ENCODE assay signal across 8 mouse cellular contexts in the genomic region with DNA sequence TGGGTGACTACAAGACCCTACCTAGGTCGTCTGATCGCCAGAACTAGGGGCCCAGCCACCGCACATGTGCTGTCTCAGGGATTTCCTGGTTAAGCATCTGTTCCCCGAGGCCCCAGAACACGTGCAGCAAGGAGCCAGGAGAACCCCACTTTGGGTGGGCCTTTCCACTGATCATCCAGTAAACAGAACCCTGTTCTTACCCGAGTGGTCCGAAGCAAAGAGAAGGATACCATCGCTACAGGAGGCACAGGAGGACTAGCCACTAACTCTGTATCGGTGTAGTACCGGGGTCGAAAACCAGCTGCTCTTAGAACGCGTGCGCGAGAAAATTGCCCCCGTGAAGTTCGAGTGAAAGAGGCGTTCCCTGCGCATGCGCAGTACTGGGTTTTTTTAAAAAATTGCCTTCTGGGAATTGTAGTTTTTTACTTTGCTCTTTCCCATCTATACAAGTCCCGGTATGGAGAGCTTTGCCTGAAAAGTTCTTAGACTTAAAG. TPM values are rescaled to one million over a fixed set of nuclear protein-coding genes. Genes with fewer than 3 reads are reported as not detected.
DNase-seq lines count a peak whose midpoint lies in the region; ATAC-seq and TF ChIP-seq lines count a peak whose summit lies in the region.

A gene (minus strand): TSS at position 357 of the 494 bp plus-strand sequence.

- peaks cover 7% of the 10 kb centered on the region for H3K27me3 ChIP-seq in hindbrain, embryonic 16.5 days (replicated peaks; ENCODE audit: control insufficient read depth, insufficient read depth, low read length)

- peak within 1 kb of the TSS; percentile 91 for H3K27ac ChIP-seq in gastrocnemius, adult 2 months
- no peak within 1 kb of the TSS for H3K27ac ChIP-seq in hindbrain, embryonic 16.5 days (ENCODE audit: low read depth, low read length)

- WGBS in hindbrain, embryonic 16.5 days = under 1% methylated on average over 21 of the region's 21 CpGs

- TF ChIP-seq CTCF in gastrocnemius, adult 2 months (IDR thresholded peaks at IDR 0.05) = no peak

- peak within 1 kb of the TSS; percentile 89 for H3K4me3 ChIP-seq in gastrocnemius, adult 2 months
- peak within 1 kb of the TSS; percentile 65 for H3K4me3 ChIP-seq in hindbrain, embryonic 16.5 days (ENCODE audit: low read length)

- peak within 1 kb of the TSS; percentile 73 for H3K9ac ChIP-seq in hindbrain, embryonic 16.5 days (ENCODE audit: low read depth, low read length)

- peaks cover 35% of the 10 kb centered on the region for H3K4me1 ChIP-seq in hindbrain, embryonic 16.5 days (ENCODE audit: control insufficient read depth, insufficient read depth, low read depth, low read length)

- no peaks in the 10 kb centered on the region for H3K9me3 ChIP-seq in hindbrain, embryonic 16.5 days (ENCODE audit: control insufficient read depth, low read length)

- H3K36me3 ChIP-seq in hindbrain, embryonic 16.5 days (ENCODE audit: control insufficient read depth, insufficient read depth, low read length) = peaks cover 11% of the 10 kb centered on the region

- intact Hi-C loops in gastrocnemius, adult 2 months (cut with DNase I) = no loop called here

- ATAC-seq in common myeloid progenitor, adult 5-6 weeks (replicated peaks; ENCODE audit: low read depth, poor library complexity, severe bottlenecking) = peak; percentile 59
- ATAC-seq in hindbrain, embryonic 16.5 days = peak; percentile 70

- peak; percentile 90 for DNase-seq in adipocyte (ENCODE audit: low spot score)
- peak; percentile 88 for DNase-seq in gastrocnemius, adult 2 months
- peak; percentile 75 for DNase-seq in left cerebral cortex, adult 11 months (ENCODE audit: low spot score)
- DNase-seq in lung, postnatal 4 days = peak; percentile 79 to 86
- DNase-seq in retina, postnatal 7 days (ENCODE audit: low read depth, low spot score) = peak; percentile 87
- no peak for DNase-seq in urinary bladder, adult 2 months (ENCODE audit: low spot score)

- H3K4me2 ChIP-seq in hindbrain, embryonic 16.5 days (ENCODE audit: low read length) = peak within 1 kb of the TSS; percentile 90

RNA-seq across cellular contexts. Expression of the gene that starts here (rescaled TPM):
- 115 and 119 TPM in 2 replicates for total RNA-seq in common myeloid progenitor, adult 5-6 weeks (2017)
- total RNA-seq in gastrocnemius, adult 2 months (2021) = 10 to 100 TPM; 22.7 to 28.9 TPM
- polyA plus RNA-seq in hindbrain, embryonic 16.5 days (2015; fragmentation: Nextera tagmentation; extraction: Ambion mirVana) = 52.8 and 59.3 TPM in 2 replicates
- polyA plus RNA-seq in urinary bladder, adult 2 months (2012; rRNA removed) = 58.7 and 63.9 TPM in 2 replicates
